Mouse (Mus musculus) liver, embryonic 12.5 days (tissue): ENCODE data around the gene Cacna2d4. TPM values are rescaled to one million over a fixed set of nuclear protein-coding genes. Genes with fewer than 3 reads are reported as not detected.

ENCODE experiments used
- ATAC-seq: fragments of 200-750 bp; cut with Nextera tagmentation; 2 replicates; pipeline ENCODE4 v1.8.0; 2017; ENCODE audit warnings: moderate number of reproducible peaks, mild to moderate bottlenecking, moderate library complexity
- H3K27ac ChIP-seq: fragments of 300-500 bp; sonication (generic); 2 replicates; pipeline ENCODE4 v1.5.1; 2016; ENCODE audit warnings: mild to moderate bottlenecking
- H3K27me3 ChIP-seq: fragments of 300-500 bp; sonication (generic); replicated peaks from 2 replicates; pipeline ENCODE4 v1.6.1; 2016; ENCODE audit warnings: mild to moderate bottlenecking, moderate library complexity
- H3K36me3 ChIP-seq: fragments of 300-500 bp; sonication (generic); 2 replicates; pipeline ENCODE4 v1.6.1; 2016; ENCODE audit warnings: mild to moderate bottlenecking, moderate library complexity
- H3K4me1 ChIP-seq: fragments of 300-500 bp; sonication (generic); 2 replicates; pipeline ENCODE4 v1.6.1; 2016
- H3K4me2 ChIP-seq: fragments of 300-500 bp; sonication (generic); 2 replicates; pipeline ENCODE4 v1.6.1; 2016; ENCODE audit warnings: mild to moderate bottlenecking, moderate library complexity
- H3K4me3 ChIP-seq: fragments of 300-500 bp; sonication (generic); 2 replicates; pipeline ENCODE4 v1.5.1; 2016; ENCODE audit warnings: mild to moderate bottlenecking, moderate library complexity
- H3K9ac ChIP-seq: fragments of 300-500 bp; sonication (generic); 2 replicates; pipeline ENCODE4 v1.6.1; 2016; ENCODE audit warnings: mild to moderate bottlenecking, moderate library complexity
- H3K9me3 ChIP-seq: fragments of 300-500 bp; sonication (generic); replicated peaks from 2 replicates; pipeline ENCODE4 v1.6.1; 2016; ENCODE audit warnings: mild to moderate bottlenecking, moderate library complexity
- WGBS: fragments of 180-500 bp; shearing (Covaris S2); methylation state at CpG from one replicate; pipeline ENCODE4 v1.1.7; 2016; ENCODE audit not compliant: insufficient replicate concordance; 5-methylcytosine and 5-hydroxymethylcytosine counted together
- polyA plus RNA-seq: library from polyadenylated mRNA; unstranded; fragments of >200 nt; fragmentation: Nextera tagmentation; extraction: Ambion mirVana; gene quantifications from 2 replicates; pipeline ENCODE4 v1.2.1, GENCODE M21; 2016

Gene Cacna2d4
- polyA plus RNA-seq, result 0.05 TPM in 1 of 2 replicates, not detected in the other

GRCm38 (mm10) chr6:119236241-119236640, at the start of gene Cacna2d4:
TSS of gene Cacna2d4 (plus strand) at chr6:119236526.
- no peaks in the 10 kb centered on the region for H3K9me3 ChIP-seq
- no peak within 1 kb of the TSS for H3K4me3 ChIP-seq
- no peak within 1 kb of the TSS for H3K27ac ChIP-seq
- H3K36me3 ChIP-seq, result no peaks in the 10 kb centered on the region
- WGBS, result 50% methylated on average over 1 of the region's 1 CpGs
- no peak for ATAC-seq
- H3K27me3 ChIP-seq, result no peaks in the 10 kb centered on the region
- no peak within 1 kb of the TSS for H3K4me2 ChIP-seq
- no peak within 1 kb of the TSS for H3K9ac ChIP-seq
- no peaks in the 10 kb centered on the region for H3K4me1 ChIP-seq

- Histone ChIP-seq H3K4me2 (no peak overlapping the region), H3K4me3 (no peak overlapping the region), H3K9me3 (no peaks in the 10 kb centered on the region), H3K4me1 (no peaks in the 10 kb centered on the region), H3K9ac (no peak overlapping the region), H3K27me3 (no peaks in the 10 kb centered on the region), H3K27ac (no peak overlapping the region), H3K36me3 (peaks cover 40% of the 10 kb centered on the region)
- no peak for ATAC-seq
- WGBS, result 57% methylated on average over 8 of the region's 8 CpGs
Observed at GRCm38 (mm10) chr6:119186658-119187057, 49.7 kb upstream of the Cacna2d4 start.

DNA sequence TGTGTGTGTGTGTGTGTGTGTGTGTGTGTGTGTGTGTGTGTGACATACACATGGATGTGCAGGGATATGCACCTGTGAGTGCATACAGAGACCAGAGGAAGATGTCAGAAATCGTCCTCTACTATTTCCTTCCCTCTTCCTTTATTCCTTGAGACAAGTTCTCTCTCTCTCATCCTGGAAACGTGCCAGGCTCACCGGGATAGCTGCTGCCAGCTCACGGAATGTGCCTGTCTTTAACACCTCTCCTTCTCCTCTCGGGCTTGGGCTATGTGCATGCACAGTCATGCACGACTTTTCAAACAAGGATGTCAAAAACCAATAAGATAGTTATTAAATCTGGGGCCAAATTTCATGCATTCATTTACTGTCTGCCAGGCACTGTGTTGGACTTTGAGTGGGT, 48.7 kb upstream of the Cacna2d4 start:
- no peak for ATAC-seq
- H3K9me3 ChIP-seq, result no peaks in the 10 kb centered on the region
- H3K27ac ChIP-seq, result no peak overlapping the region
- 73% methylated on average over 6 of the region's 6 CpGs for WGBS
- H3K4me2 ChIP-seq, result no peak overlapping the region
- H3K27me3 ChIP-seq, result no peaks in the 10 kb centered on the region
- H3K4me3 ChIP-seq, result no peak overlapping the region
- H3K4me1 ChIP-seq, result no peaks in the 10 kb centered on the region
- H3K36me3 ChIP-seq, result peaks cover 49% of the 10 kb centered on the region
- no peak overlapping the region for H3K9ac ChIP-seq

DNA sequence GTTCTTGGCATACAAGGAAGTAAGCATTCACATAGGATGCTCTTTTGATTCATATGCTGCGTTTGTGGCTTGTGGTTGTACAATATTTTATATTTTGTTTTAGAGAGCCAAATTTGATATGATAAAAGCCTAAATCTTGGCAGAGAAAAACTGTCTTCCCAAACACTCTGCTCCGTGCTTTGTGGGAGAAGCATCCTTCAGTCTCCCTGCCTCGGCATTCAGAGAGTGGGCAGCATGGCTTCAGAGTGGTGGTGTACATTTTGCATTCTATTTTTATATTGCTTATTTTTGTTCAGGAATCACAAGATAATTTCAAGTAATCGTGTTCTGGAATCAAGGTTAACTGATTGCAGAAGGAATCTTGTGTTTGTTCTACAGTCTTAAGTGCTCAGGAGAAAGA, 44.8 kb upstream of the Cacna2d4 start:
- no peak for ATAC-seq
- H3K36me3 ChIP-seq, result peaks cover 51% of the 10 kb centered on the region
- peaks cover 6% of the 10 kb centered on the region; the same call in 1 of the 2 replicates for H3K4me1 ChIP-seq
- H3K9ac ChIP-seq, result no peak overlapping the region
- H3K4me2 ChIP-seq, result no peak overlapping the region
- H3K4me3 ChIP-seq, result no peak overlapping the region
- 79% methylated on average over 4 of the region's 4 CpGs for WGBS
- no peaks in the 10 kb centered on the region for H3K9me3 ChIP-seq
- no peak overlapping the region for H3K27ac ChIP-seq
- no peaks in the 10 kb centered on the region for H3K27me3 ChIP-seq

DNA sequence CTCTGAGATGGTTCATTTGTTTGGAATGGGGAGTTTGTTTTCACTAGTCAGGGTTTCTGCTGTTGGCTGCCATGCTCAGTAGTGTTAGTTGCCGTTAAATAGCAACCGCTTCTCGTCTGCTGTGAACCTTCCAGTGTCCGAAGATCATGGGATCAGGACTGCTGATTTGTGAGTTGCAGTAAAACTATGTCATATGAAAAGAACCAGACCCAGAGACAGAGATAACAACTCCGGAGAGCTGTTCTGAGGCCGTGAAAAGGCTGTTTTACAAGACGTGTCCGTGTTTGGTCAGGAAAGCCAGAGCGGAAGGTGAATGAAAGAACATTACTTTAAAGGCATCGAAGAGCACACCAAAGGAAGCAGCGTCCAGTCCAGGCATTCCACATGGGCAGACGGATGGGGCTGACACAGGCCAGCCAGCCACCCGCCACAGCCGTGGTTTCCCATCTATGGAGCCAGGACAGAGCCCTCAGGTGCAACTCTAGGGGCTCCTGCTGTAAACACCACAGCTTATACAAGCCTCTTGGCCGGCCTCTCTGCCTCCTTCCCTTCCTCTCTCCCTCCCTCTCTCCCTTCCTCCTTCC, 42.7 kb upstream of the Cacna2d4 start:
- H3K27ac ChIP-seq, result no peak overlapping the region
- H3K9me3 ChIP-seq, result no peaks in the 10 kb centered on the region
- peaks cover 12% of the 10 kb centered on the region for H3K4me1 ChIP-seq
- no peak overlapping the region for H3K4me3 ChIP-seq
- WGBS, result 76% methylated on average over 15 of the region's 15 CpGs
- peaks cover 42% of the 10 kb centered on the region for H3K36me3 ChIP-seq
- no peaks in the 10 kb centered on the region for H3K27me3 ChIP-seq
- H3K9ac ChIP-seq, result no peak overlapping the region
- no peak for ATAC-seq
- no peak overlapping the region for H3K4me2 ChIP-seq

- Histone ChIP-seq H3K27ac (no peak overlapping the region), H3K9me3 (no peaks in the 10 kb centered on the region), H3K4me3 (no peak overlapping the region), H3K36me3 (peaks cover 43% of the 10 kb centered on the region), H3K4me2 (no peak overlapping the region), H3K4me1 (peaks cover 17% of the 10 kb centered on the region), H3K9ac (no peak overlapping the region), H3K27me3 (no peaks in the 10 kb centered on the region)
- ATAC-seq, result no peak
- 82% methylated on average over 9 of the region's 9 CpGs for WGBS
Observed at GRCm38 (mm10) chr6:119194161-119194560, 42.2 kb upstream of the Cacna2d4 start.

GRCm38 (mm10) chr6:119194601-119195000, 41.7 kb upstream of the Cacna2d4 start:
- H3K9ac ChIP-seq, result no peak overlapping the region
- no peak for ATAC-seq
- H3K4me2 ChIP-seq, result no peak overlapping the region
- 76% methylated on average over 7 of the region's 7 CpGs for WGBS
- no peaks in the 10 kb centered on the region for H3K9me3 ChIP-seq
- peaks cover 40% of the 10 kb centered on the region for H3K36me3 ChIP-seq
- H3K27me3 ChIP-seq, result no peaks in the 10 kb centered on the region
- no peak overlapping the region for H3K4me3 ChIP-seq
- H3K4me1 ChIP-seq, result peaks cover 19% of the 10 kb centered on the region
- H3K27ac ChIP-seq, result no peak overlapping the region

- H3K27me3 ChIP-seq, result no peaks in the 10 kb centered on the region
- H3K4me2 ChIP-seq, result no peak within 1 kb of the TSS
- H3K27ac ChIP-seq, result peak within 1 kb of the TSS; percentile 1; the same call in 1 of the 2 replicates
- no peak within 1 kb of the TSS for H3K4me3 ChIP-seq
- WGBS, result 57% methylated on average over 17 of the region's 17 CpGs
- H3K36me3 ChIP-seq, result peaks cover 33% of the 10 kb centered on the region
- no peaks in the 10 kb centered on the region for H3K9me3 ChIP-seq
- no peak within 1 kb of the TSS for H3K9ac ChIP-seq
- 0 out of 2 replicates have a peak, but pooled peaks have one; percentile 18 for ATAC-seq
- peaks cover 19% of the 10 kb centered on the region for H3K4me1 ChIP-seq
Observed at GRCm38 (mm10) chr6:119196382-119197305, 39.7 kb upstream of the Cacna2d4 start, which contains the start of gene Cacna1c. TSS of gene Cacna1c (minus strand) at chr6:119196418.

DNA sequence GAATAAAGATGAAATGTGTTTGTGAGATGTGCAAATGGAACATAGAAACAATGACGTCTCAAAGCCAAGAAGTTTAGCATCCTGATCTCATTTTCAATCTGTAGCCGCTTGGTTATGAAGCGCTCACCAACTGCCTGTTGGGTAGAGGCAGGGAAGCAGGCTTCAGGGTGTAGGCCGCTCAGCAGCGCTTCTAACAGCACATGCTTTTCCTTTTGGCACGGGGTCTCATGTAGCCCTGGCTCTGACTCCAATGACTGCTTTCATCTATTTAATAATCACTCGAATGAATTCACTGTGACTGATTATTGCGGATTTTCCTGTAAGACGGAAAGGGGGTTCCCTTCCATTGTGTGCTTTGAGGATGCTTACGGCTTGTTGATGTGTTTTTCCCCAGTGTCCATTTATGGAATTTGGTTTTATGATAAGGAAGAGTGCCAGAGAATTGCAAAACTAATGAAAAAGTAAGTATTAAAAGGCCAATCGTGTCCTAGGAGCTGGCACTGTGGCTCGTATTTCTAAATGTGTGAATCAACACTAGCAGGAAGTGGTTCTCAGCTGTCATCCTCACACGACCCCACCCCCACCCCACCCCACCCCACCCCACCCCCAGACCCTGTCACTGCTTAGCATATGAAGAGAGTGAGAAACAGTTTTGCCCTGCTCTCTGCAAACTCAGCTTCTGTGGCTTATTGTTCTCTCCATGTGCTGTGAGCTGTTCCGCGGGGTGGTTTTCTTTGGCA, 37.6 kb upstream of the Cacna2d4 start:
- no peak overlapping the region for H3K4me2 ChIP-seq
- WGBS, result 60% methylated on average over 15 of the region's 15 CpGs
- H3K4me3 ChIP-seq, result no peak overlapping the region
- H3K9ac ChIP-seq, result no peak overlapping the region
- no peak overlapping the region for H3K27ac ChIP-seq
- ATAC-seq, result no peak
- H3K4me1 ChIP-seq, result peaks cover 19% of the 10 kb centered on the region
- H3K36me3 ChIP-seq, result peaks cover 24% of the 10 kb centered on the region
- no peaks in the 10 kb centered on the region for H3K9me3 ChIP-seq
- H3K27me3 ChIP-seq, result no peaks in the 10 kb centered on the region

- peaks cover 19% of the 10 kb centered on the region for H3K4me1 ChIP-seq
- H3K36me3 ChIP-seq, result peaks cover 23% of the 10 kb centered on the region
- no peaks in the 10 kb centered on the region for H3K9me3 ChIP-seq
- no peak overlapping the region for H3K27ac ChIP-seq
- H3K27me3 ChIP-seq, result no peaks in the 10 kb centered on the region
- no peak overlapping the region for H3K9ac ChIP-seq
- ATAC-seq, result no peak
- WGBS, result 60% methylated on average over 8 of the region's 8 CpGs
- H3K4me3 ChIP-seq, result no peak overlapping the region
- no peak overlapping the region for H3K4me2 ChIP-seq
Observed at GRCm38 (mm10) chr6:119199274-119199879, 36.9 kb upstream of the Cacna2d4 start.

- Histone ChIP-seq H3K9me3 (no peaks in the 10 kb centered on the region), H3K4me3 (no peak overlapping the region), H3K27me3 (no peaks in the 10 kb centered on the region), H3K27ac (no peak overlapping the region), H3K36me3 (peaks cover 23% of the 10 kb centered on the region), H3K4me2 (no peak overlapping the region), H3K9ac (no peak overlapping the region), H3K4me1 (peaks cover 19% of the 10 kb centered on the region)
- WGBS, result 64% methylated on average over 5 of the region's 5 CpGs
- 0 out of 2 replicates have a peak, but pooled peaks have one; percentile 60 for ATAC-seq
Observed at GRCm38 (mm10) chr6:119200362-119200761, 36.0 kb upstream of the Cacna2d4 start.
